Mouse (Mus musculus) kidney, adult 2 months (tissue): ENCODE results near the gene Dhrs7c.

ENCODE experiments used
- CTCF ChIP-seq: fragments of 200-500 bp; conservative IDR thresholded peaks from 2 replicates; pipeline ENCODE4 v1.5.1; 2011; ENCODE audit warnings: low read depth, mild to moderate bottlenecking, control low read depth, low read length, moderate library complexity, mixed read lengths; ENCODE audit not compliant: insufficient read depth, insufficient read length
- POLR2A ChIP-seq: fragments of 200-500 bp; IDR thresholded peaks from one replicate; pipeline ENCODE4 v1.6.1; 2011; ENCODE audit warnings: low read depth, low read length, control low read depth

DNA sequence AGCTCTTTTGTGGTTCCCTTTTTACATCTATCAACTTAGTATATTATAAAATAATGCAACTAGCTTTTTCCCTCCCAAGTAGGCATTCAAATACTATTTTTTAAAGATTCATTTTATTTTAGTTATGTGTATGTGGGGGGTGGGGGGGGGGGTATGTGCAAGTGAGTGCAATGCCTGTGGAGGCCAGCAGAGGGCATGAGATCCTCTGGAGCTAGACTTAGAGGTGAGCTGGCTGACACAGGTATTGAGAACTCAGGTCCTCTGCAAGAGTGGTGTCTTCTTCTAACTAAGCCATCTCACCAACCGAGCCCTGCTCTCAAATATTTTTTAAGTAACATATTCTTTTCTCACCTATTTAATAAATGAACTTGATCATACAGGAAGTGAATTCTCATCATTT, 7.6 kb downstream of the Dhrs7c start:
- TF ChIP-seq CTCF (0 out of 2 replicates have a peak, but pooled peaks have one; percentile 13), POLR2A (no peak)
